Mouse (Mus musculus): Measurements from ENCODE around the gene Dock7. TPM values are rescaled to one million over a fixed set of nuclear protein-coding genes. Genes with fewer than 3 reads are reported as not detected.

The Dock7 gene
- polyA plus RNA-seq, 1 experiment from 2014 or later = 86.0 TPM

DNA sequence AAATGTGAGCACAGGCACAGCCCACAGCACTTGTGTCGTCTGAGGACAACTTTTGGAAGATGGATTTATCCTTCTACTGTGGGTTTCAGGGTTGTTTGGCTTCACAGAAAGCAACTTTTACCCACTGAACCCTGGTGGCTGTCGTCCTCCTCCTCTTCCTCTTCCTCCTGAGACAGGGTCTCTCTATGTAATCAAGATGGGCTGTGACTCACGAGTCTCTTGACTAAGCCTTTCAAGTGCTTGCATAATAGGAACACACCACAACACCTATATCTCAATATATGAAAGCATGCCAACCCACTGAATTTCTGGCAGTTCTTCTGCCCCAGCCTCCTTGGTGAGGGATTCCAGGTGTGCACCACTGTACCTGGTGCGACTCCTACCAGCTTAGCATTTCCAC lies 199.8 kb downstream of the Dock7 start:
- Histone ChIP-seq H3K36me3 (ENCODE audit: control insufficient read depth, insufficient read depth) (no peaks in the 10 kb centered on the region), H3K9me3 (ENCODE audit: control insufficient read depth, low read length) (peaks cover 2% of the 10 kb centered on the region; the same call in 1 of the 2 replicates), H3K27me3 (replicated peaks; ENCODE audit: control insufficient read depth, insufficient read depth, low read length) (no peaks in the 10 kb centered on the region), H3K4me2 (ENCODE audit: low read length) (no peak overlapping the region), H3K4me1 (replicated peaks; ENCODE audit: control insufficient read depth, insufficient read depth, low read length) (peaks cover 19% of the 10 kb centered on the region), H3K4me3 (replicated peaks; ENCODE audit: low read length) (no peak overlapping the region), H3K27ac (ENCODE audit: low read length) (no peak overlapping the region), H3K9ac (replicated peaks; ENCODE audit: low read depth, low read length) (no peak overlapping the region)
- no peak for ATAC-seq
- WGBS = 92% methylated on average over 4 of the region's 4 CpGs

DNA sequence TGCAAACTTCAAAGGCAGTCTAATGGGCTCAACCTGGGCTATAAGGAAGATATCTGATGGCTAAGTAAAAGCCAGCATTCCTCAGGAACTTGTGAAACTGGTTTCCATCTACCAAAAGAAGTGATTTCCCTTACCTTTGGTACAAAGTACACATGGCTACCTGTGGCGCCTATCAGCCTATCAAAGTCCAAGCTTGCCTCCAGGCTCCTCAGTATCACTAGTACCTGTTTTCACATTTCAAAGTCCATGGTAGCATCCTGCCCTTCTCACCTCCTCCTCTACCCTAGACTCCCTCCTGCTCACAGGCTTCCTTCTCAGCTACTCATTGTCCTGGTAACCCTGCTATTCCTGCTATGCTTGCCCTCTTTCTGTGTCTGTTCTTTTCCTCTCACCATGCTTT lies 202.5 kb downstream of the Dock7 start:
- no peak for ATAC-seq
- no peak overlapping the region for H3K27ac ChIP-seq (ENCODE audit: low read length)
- 78% methylated on average over 1 of the region's 1 CpGs for WGBS

DNA sequence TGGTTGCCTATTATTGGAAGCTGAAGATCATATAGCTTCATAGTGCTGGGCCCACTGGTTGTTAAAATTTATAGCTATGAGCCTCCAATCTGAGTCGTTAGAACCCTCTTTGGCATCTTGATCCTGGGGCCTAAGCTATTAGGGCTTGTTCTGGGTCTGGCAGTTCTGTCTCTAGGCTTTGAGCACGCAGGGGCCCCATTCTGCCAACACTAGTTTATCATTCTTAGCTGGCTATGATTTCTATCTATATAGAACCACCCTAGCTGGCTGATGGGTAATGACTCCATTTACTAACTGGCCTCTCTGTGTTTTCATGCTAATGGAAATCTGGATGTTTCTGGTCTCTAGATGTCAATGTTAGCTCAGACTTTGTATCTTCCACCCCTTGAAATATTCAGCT lies 203.0 kb downstream of the Dock7 start:
- WGBS = 92% methylated on average over 2 of the region's 2 CpGs

More for the DNA sequence above, 202.5 kb downstream of the Dock7 start:
- no peak overlapping the region for H3K4me3 ChIP-seq (replicated peaks; ENCODE audit: low read length)
- peaks cover 2% of the 10 kb centered on the region; the same call in 1 of the 2 replicates for H3K9me3 ChIP-seq (ENCODE audit: control insufficient read depth, low read length)
- H3K9ac ChIP-seq (replicated peaks; ENCODE audit: low read depth, low read length) = no peak overlapping the region
- H3K4me2 ChIP-seq (ENCODE audit: low read length) = no peak overlapping the region
- no peaks in the 10 kb centered on the region for H3K27me3 ChIP-seq (replicated peaks; ENCODE audit: control insufficient read depth, insufficient read depth, low read length)
- no peaks in the 10 kb centered on the region for H3K36me3 ChIP-seq (ENCODE audit: control insufficient read depth, insufficient read depth)
- peaks cover 5% of the 10 kb centered on the region for H3K4me1 ChIP-seq (replicated peaks; ENCODE audit: control insufficient read depth, insufficient read depth, low read length)

DNA sequence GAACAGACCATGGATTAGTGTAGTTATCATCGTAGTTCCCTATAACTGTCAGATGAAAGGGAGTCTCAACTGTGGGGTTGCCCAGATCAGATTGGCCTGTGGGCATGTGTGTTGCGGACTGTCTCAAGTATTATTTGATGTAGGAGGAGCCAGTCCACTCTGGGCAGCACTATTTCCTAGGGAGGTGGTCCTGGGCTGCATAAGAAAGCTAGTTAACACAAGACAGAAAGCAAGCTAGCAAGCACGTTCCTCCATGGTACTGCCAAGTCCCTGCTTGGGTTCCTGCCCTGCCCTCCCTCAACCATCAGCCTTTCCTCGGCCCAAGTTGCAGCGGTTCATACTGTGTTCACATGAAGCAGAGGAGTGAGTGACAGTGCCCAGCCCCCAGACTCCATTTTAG lies 210.5 kb downstream of the Dock7 start:
- no peak for ATAC-seq
- no peaks in the 10 kb centered on the region for H3K9me3 ChIP-seq (ENCODE audit: control insufficient read depth, low read length)
- no peak overlapping the region for H3K9ac ChIP-seq (replicated peaks; ENCODE audit: low read depth, low read length)
- no peaks in the 10 kb centered on the region for H3K4me1 ChIP-seq (replicated peaks; ENCODE audit: control insufficient read depth, insufficient read depth, low read length)
- H3K27ac ChIP-seq (ENCODE audit: low read length) = no peak overlapping the region
- no peaks in the 10 kb centered on the region for H3K27me3 ChIP-seq (replicated peaks; ENCODE audit: control insufficient read depth, insufficient read depth, low read length)
- WGBS = 95% methylated on average over 5 of the region's 5 CpGs
- H3K36me3 ChIP-seq (ENCODE audit: control insufficient read depth, insufficient read depth) = no peaks in the 10 kb centered on the region
- no peak overlapping the region for H3K4me2 ChIP-seq (ENCODE audit: low read length)
- H3K4me3 ChIP-seq (replicated peaks; ENCODE audit: low read length) = no peak overlapping the region

More for the DNA sequence above, 203.0 kb downstream of the Dock7 start:
- ATAC-seq = no peak
- peaks cover 2% of the 10 kb centered on the region; the same call in 1 of the 2 replicates for H3K9me3 ChIP-seq (ENCODE audit: control insufficient read depth, low read length)
- no peak overlapping the region for H3K27ac ChIP-seq (ENCODE audit: low read length)
- H3K27me3 ChIP-seq (replicated peaks; ENCODE audit: control insufficient read depth, insufficient read depth, low read length) = no peaks in the 10 kb centered on the region
- H3K4me1 ChIP-seq (replicated peaks; ENCODE audit: control insufficient read depth, insufficient read depth, low read length) = peaks cover 5% of the 10 kb centered on the region
- no peak overlapping the region for H3K4me3 ChIP-seq (replicated peaks; ENCODE audit: low read length)
- H3K9ac ChIP-seq (replicated peaks; ENCODE audit: low read depth, low read length) = no peak overlapping the region
- no peaks in the 10 kb centered on the region for H3K36me3 ChIP-seq (ENCODE audit: control insufficient read depth, insufficient read depth)
- no peak overlapping the region for H3K4me2 ChIP-seq (ENCODE audit: low read length)

DNA sequence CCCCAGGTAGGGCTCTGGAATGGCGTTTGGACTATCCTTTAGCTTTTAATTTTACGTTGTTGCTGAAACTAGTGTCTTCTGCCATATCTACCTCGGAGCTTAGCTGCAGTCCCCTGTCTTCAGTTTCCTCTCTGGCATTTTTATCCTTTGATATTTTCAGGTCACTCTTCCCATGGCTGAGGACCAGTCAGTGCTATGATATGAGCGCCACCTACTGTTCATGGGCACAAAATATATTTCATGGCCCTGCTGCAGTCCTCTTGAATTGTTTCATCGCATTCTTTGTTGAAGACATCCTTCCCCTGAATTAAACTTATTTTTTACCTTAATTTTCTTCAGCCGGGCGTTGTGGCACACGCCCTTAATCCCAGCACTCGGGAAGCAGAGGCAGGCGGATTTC lies 233.6 kb downstream of the Dock7 start:
- Histone ChIP-seq H3K4me3 (replicated peaks; ENCODE audit: low read length) (no peak overlapping the region), H3K27ac (ENCODE audit: low read length) (no peak overlapping the region), H3K27me3 (replicated peaks; ENCODE audit: control insufficient read depth, insufficient read depth, low read length) (no peaks in the 10 kb centered on the region), H3K4me2 (ENCODE audit: low read length) (no peak overlapping the region), H3K36me3 (ENCODE audit: control insufficient read depth, insufficient read depth) (no peaks in the 10 kb centered on the region), H3K4me1 (replicated peaks; ENCODE audit: control insufficient read depth, insufficient read depth, low read length) (no peaks in the 10 kb centered on the region), H3K9ac (replicated peaks; ENCODE audit: low read depth, low read length) (no peak overlapping the region), H3K9me3 (ENCODE audit: control insufficient read depth, low read length) (no peaks in the 10 kb centered on the region)
- WGBS = 19% methylated on average over 10 of the region's 10 CpGs
- ATAC-seq = peak; percentile 75

Other genes with a start within 250 kb of the Dock7 start
- gene Usp1, start 197.1 kb downstream of the Dock7 start, polyA plus RNA-seq (2015; fragmentation: Nextera tagmentation; extraction: Ambion mirVana) = 47.1 and 54.1 TPM in 2 replicates
- gene Angptl3, start 90.0 kb downstream of the Dock7 start, polyA plus RNA-seq (2015; fragmentation: Nextera tagmentation; extraction: Ambion mirVana) = 0.88 and 2.1 TPM in 2 replicates
- 21.3 and 22.0 TPM in 2 replicates for gene Atg4c, start 73.0 kb upstream of the Dock7 start, polyA plus RNA-seq (2015; fragmentation: Nextera tagmentation; extraction: Ambion mirVana)
- 0.41 and 0.51 TPM in 2 replicates for gene Gm12689, start 175.0 kb upstream of the Dock7 start, polyA plus RNA-seq (2015; fragmentation: Nextera tagmentation; extraction: Ambion mirVana)

All from forebrain, embryonic 16.5 days (tissue).